Mouse (Mus musculus) ES-Bruce4 (cell line): Measurements from ENCODE around the gene Sparcl1. TPM values are rescaled to one million over a fixed set of nuclear protein-coding genes. Genes with fewer than 3 reads are reported as not detected.

Experiments
- H3K27ac ChIP-seq: 2 replicates; pipeline ENCODE4 v1.5.1; 2012; ENCODE audit warnings: low read length, inconsistent platforms; ENCODE audit not compliant: insufficient read depth
- H3K27me3 ChIP-seq: 2 replicates; pipeline ENCODE4 v1.6.1; 2012; ENCODE audit warnings: mild to moderate bottlenecking, low read length, inconsistent platforms; ENCODE audit not compliant: control insufficient read depth, poor library complexity, insufficient read depth, severe bottlenecking
- H3K36me3 ChIP-seq: 2 replicates; pipeline ENCODE4 v1.6.1; 2012; ENCODE audit warnings: inconsistent platforms, mild to moderate bottlenecking, low read length, moderate library complexity; ENCODE audit not compliant: control insufficient read depth, poor library complexity, insufficient read depth, severe bottlenecking
- H3K4me1 ChIP-seq: one replicate; pipeline ENCODE4 v1.8.1; 2011; ENCODE audit warnings: low read length; ENCODE audit not compliant: control insufficient read depth, insufficient read depth
- H3K4me3 ChIP-seq: 2 replicates; pipeline ENCODE4 v1.5.1; 2011; ENCODE audit warnings: low read depth, mild to moderate bottlenecking, low read length
- H3K9ac ChIP-seq: 2 replicates; pipeline ENCODE4 v1.6.1; 2012; ENCODE audit warnings: low read depth, mild to moderate bottlenecking, inconsistent platforms; ENCODE audit not compliant: poor library complexity, severe bottlenecking
- H3K9me3 ChIP-seq: replicated peaks from 2 replicates; pipeline ENCODE4 v1.6.1; 2012; ENCODE audit warnings: mild to moderate bottlenecking, low read length, inconsistent platforms; ENCODE audit not compliant: control insufficient read depth, poor library complexity, insufficient read depth, severe bottlenecking
- CTCF ChIP-seq: IDR thresholded peaks from one replicate; pipeline ENCODE4 v1.8.1; 2011; ENCODE audit warnings: low read depth, low read length
- EP300 ChIP-seq: IDR thresholded peaks from 2 replicates; pipeline ENCODE4 v1.6.1; 2011; ENCODE audit warnings: low read depth, low read length; ENCODE audit not compliant: insufficient read depth
- POLR2A ChIP-seq: IDR thresholded peaks from one replicate; pipeline ENCODE4 v1.8.1; 2011; ENCODE audit warnings: low read length; ENCODE audit not compliant: insufficient read depth
- polyA plus RNA-seq: library from polyadenylated mRNA; stranded (reverse); fragments of >200 nt; gene quantifications from 2 replicates; pipeline ENCODE4 v1.2.4, GENCODE M21; 2011; ENCODE audit warnings: low read depth; ENCODE audit not compliant: missing spikeins, insufficient read depth, insufficient read length

Gene Sparcl1
- polyA plus RNA-seq, 1 experiment: 0.40 TPM

DNA sequence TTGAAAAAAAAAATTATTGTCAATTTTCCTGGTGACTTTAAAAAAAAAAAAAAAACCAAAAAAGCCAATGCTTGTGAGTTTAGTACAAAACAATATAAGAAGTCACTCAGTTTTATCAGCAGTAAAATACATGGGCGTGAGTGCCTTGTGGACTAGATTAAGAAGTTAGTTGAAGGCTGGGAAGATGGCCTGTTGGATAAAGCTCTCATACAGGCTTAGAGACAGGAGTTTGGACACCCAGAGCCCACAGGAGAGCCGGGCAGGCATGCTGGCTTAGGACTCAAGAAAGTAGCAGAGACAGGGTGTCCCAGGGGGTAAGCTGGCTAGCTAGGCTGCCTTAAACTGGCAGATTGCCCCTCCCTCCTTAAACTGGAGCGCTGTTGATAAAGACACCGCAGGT is 58.6 kb downstream of the Sparcl1 start:
- H3K36me3 ChIP-seq: peaks cover 13% of the 10 kb centered on the region
- TF ChIP-seq CTCF (no peak), POLR2A (no peak), EP300 (no peak)
- H3K27ac ChIP-seq: no peak overlapping the region
- H3K27me3 ChIP-seq: no peaks in the 10 kb centered on the region
- no peaks in the 10 kb centered on the region for H3K9me3 ChIP-seq
- H3K4me1 ChIP-seq: no peaks in the 10 kb centered on the region
- no peak overlapping the region for H3K4me3 ChIP-seq
- no peak overlapping the region for H3K9ac ChIP-seq

DNA sequence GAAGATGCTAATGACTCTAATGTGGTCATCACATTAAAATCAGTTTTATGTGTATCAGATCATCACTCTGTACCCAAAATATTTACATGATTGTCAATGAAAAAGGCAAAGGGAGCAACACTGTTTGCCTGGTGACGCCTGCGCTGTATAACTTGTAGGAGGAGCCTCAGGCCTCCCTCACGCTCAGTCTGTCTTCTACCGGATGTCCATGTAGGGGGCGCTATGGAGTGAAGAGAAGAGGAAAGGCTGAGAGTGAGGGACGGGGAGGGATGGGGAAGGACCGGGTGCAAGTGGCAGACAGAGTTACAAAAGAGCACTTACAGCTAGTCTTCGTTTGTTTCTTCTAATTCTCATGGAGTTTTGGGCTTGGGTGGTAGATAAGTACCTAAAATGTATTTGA is 60.6 kb downstream of the Sparcl1 start:
- no peaks in the 10 kb centered on the region for H3K27me3 ChIP-seq
- TF ChIP-seq POLR2A (no peak), CTCF (peak; percentile 74), EP300 (no peak)
- no peaks in the 10 kb centered on the region for H3K9me3 ChIP-seq
- no peak overlapping the region for H3K27ac ChIP-seq
- no peak overlapping the region for H3K9ac ChIP-seq
- no peak overlapping the region for H3K4me3 ChIP-seq
- peaks cover 4% of the 10 kb centered on the region; the same call in 1 of the 2 replicates for H3K36me3 ChIP-seq
- no peaks in the 10 kb centered on the region for H3K4me1 ChIP-seq

GRCm38 (mm10) chr5:104048139-104048538 is 65.4 kb downstream of the Sparcl1 start:
- no peak overlapping the region for H3K27ac ChIP-seq
- H3K9me3 ChIP-seq: no peaks in the 10 kb centered on the region

DNA sequence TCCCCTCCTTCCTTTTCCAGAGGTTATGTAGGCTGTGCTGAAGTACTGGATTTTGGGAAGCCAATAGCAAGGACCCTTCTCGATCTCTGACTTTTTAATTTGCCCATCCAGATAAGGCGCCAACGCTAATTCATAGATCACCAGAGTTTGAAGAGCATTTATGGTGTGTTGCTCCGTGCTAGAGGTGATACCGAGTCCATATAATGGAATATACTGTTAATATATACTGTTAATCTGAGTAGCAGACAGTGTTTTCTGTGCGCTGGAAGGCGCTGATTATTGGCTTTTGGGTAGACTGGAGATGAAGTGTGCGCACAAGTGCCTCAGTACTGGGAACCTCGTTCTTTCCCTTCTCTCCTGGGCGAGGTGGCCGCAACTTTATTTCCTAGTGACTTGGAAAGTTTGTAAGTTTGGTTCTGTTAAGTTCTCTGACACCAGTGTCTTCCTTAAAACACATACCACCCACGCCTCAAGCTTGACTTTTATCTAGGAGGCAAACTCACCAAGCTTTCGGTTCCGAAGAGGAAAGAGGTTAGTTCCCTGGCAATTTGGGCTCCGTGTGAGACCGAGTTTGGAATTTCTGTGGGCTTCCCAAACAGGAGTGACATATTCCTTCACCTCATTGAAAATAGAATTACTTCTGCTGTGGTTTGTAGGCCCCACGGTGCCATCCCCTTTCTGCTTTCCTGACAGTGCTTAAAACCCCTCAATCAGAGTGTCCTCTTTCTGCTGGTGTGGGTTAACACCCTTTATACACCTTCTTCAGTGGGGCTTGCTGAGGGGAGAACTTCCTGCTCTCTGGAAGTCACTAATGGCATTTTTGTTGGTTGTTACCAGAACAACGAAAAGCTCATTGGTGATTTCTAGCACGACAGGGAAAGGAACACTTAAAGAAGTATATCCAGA is 66.1 kb downstream of the Sparcl1 start:
- H3K27me3 ChIP-seq: no peaks in the 10 kb centered on the region
- H3K9me3 ChIP-seq: no peaks in the 10 kb centered on the region
- no peak overlapping the region for H3K27ac ChIP-seq
- TF ChIP-seq EP300: no peak
- no peak for TF ChIP-seq POLR2A
- TF ChIP-seq CTCF: no peak
- peaks cover 4% of the 10 kb centered on the region; the same call in 1 of the 2 replicates for H3K36me3 ChIP-seq
- no peaks in the 10 kb centered on the region for H3K4me1 ChIP-seq
- H3K4me3 ChIP-seq: peak overlapping the region; percentile 93
- peak overlapping the region; percentile 63 for H3K9ac ChIP-seq

More at GRCm38 (mm10) chr5:104048139-104048538, 65.4 kb downstream of the Sparcl1 start:
- TF ChIP-seq EP300: no peak
- no peak for TF ChIP-seq CTCF
- no peak for TF ChIP-seq POLR2A
- no peaks in the 10 kb centered on the region for H3K4me1 ChIP-seq
- H3K27me3 ChIP-seq: no peaks in the 10 kb centered on the region
- peaks cover 4% of the 10 kb centered on the region; the same call in 1 of the 2 replicates for H3K36me3 ChIP-seq
- no peak overlapping the region for H3K4me3 ChIP-seq
- peak overlapping the region; percentile 63; the same call in 1 of the 2 replicates for H3K9ac ChIP-seq

DNA sequence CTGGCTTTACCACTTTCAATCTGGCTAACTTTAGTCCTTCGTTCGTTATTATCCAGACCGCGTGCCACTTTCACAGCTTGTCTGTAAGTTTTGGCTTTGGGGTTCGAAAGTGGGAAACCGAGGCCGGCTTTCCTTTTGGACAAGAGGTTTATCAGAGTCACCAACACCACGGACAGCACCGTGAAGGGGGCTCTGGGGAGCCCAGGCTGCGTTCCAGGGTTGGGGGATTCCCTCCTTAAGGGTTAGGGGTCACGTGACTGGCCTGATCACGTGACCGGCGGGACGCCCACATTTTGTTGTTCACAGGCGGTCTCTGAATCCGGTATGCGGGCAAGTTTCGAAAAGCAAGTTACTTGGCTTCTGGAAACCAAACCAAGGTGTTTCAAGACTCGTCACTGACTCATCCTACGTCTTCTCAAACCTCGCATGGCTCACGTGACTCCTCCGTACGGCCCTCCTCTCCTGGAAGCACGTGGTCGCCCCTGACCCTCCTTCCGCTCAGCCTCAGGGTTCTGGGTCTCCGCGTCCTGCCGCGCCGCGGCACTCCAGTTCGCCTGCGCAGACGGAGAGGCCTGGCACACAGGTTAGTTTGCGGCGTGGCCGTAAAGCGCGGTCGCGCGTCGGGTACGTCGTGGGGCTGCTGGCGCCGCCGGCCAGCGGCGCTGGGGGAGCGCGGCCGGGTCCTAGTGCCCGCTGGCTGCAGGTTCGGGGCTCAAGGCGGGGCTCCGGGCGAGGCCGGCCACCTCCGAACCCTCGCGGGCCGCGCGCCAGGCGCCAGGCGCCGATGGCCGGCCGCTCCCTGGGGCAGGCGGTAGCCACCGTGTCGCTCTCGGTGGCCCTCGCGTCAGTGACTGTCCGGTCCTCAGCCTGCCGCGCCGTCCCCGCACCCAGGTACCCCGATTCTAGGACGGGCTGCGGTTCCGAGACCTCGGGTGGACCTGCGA is 67.0 kb downstream of the Sparcl1 start, which contains the start of gene Nudt9:
TSS of gene Nudt9 (plus strand) at position 51 of the 944 bp plus-strand sequence.
- Histone ChIP-seq H3K4me3 (peak within 1 kb of the TSS; percentile 93), H3K9ac (peak within 1 kb of the TSS; percentile 63), H3K36me3 (no peaks in the 10 kb centered on the region), H3K27ac (peak within 1 kb of the TSS; percentile 65), H3K4me1 (no peaks in the 10 kb centered on the region), H3K9me3 (no peaks in the 10 kb centered on the region), H3K27me3 (no peaks in the 10 kb centered on the region)
- TF ChIP-seq CTCF (no peak), EP300 (peak; percentile 7; the same call in 1 of the 2 replicates)
